Mouse (Mus musculus): Measurements from ENCODE around the gene Dph1. TPM values are rescaled to one million over a fixed set of nuclear protein-coding genes. Genes with fewer than 3 reads are reported as not detected.

Gene Dph1
- total and polyA plus RNA-seq, 3 experiments, result 4.7 to 61.5 (median 6.1) TPM

GRCm38 (mm10) chr11:75155985-75156384 lies 35.1 kb downstream of the Dph1 start:
- Histone ChIP-seq H3K36me3 (replicated peaks) (peaks cover 86% of the 10 kb centered on the region), H3K9me3 (replicated peaks) (no peaks in the 10 kb centered on the region), H3K4me3 (ENCODE audit: low read depth, low read length) (no peak overlapping the region), H3K4me1 (ENCODE audit: insufficient read depth, low read depth, low read length) (peaks cover 7% of the 10 kb centered on the region; the same call in 1 of the 2 replicates), H3K27me3 (ENCODE audit: insufficient read depth, low read length) (no peaks in the 10 kb centered on the region)
- DNase-seq (ENCODE audit: low spot score) (no peak), ATAC-seq (ENCODE audit: extremely low read depth, insufficient number of reproducible peaks, low FRiP score, poor library complexity, severe bottlenecking) (no peak)
- TF ChIP-seq TAL1 (conservative IDR thresholded peaks at IDR 0.05; ENCODE audit: low read depth, low read length) (no peak), GATA1 (IDR thresholded peaks at IDR 0.05; ENCODE audit: borderline replicate concordance, low read length) (no peak), CTCF (IDR thresholded peaks at IDR 0.05; ENCODE audit: low read depth, low read length) (no peak), GATA2 (IDR thresholded peaks at IDR 0.05; ENCODE audit: borderline replicate concordance, low read depth, low read length) (no peak), POLR2AphosphoS5 (IDR thresholded peaks at IDR 0.05; ENCODE audit: insufficient replicate concordance, low read depth, low read length) (no peak)

GRCm38 (mm10) chr11:75154053-75154585 lies 36.9 kb downstream of the Dph1 start:
- TF ChIP-seq TAL1 (conservative IDR thresholded peaks at IDR 0.05; ENCODE audit: low read depth, low read length) (no peak), CTCF (IDR thresholded peaks at IDR 0.05; ENCODE audit: low read depth, low read length) (no peak), GATA2 (IDR thresholded peaks at IDR 0.05; ENCODE audit: borderline replicate concordance, low read depth, low read length) (no peak), POLR2AphosphoS5 (IDR thresholded peaks at IDR 0.05; ENCODE audit: insufficient replicate concordance, low read depth, low read length) (no peak), GATA1 (IDR thresholded peaks at IDR 0.05; ENCODE audit: borderline replicate concordance, low read length) (no peak)
- no peak for DNase-seq (ENCODE audit: low spot score)
- H3K36me3 ChIP-seq (replicated peaks), result peaks cover 83% of the 10 kb centered on the region

GRCm38 (mm10) chr11:75152603-75153557 lies 38.2 kb downstream of the Dph1 start:
- Histone ChIP-seq H3K4me1 (ENCODE audit: insufficient read depth, low read depth, low read length) (peaks cover 7% of the 10 kb centered on the region; the same call in 1 of the 2 replicates), H3K9me3 (replicated peaks) (no peaks in the 10 kb centered on the region), H3K27me3 (ENCODE audit: insufficient read depth, low read length) (no peaks in the 10 kb centered on the region), H3K36me3 (replicated peaks) (peaks cover 83% of the 10 kb centered on the region), H3K4me3 (ENCODE audit: low read depth, low read length) (no peak overlapping the region)
- TF ChIP-seq GATA1 (IDR thresholded peaks at IDR 0.05; ENCODE audit: borderline replicate concordance, low read length) (no peak), TAL1 (conservative IDR thresholded peaks at IDR 0.05; ENCODE audit: low read depth, low read length) (no peak), CTCF (IDR thresholded peaks at IDR 0.05; ENCODE audit: low read depth, low read length) (no peak)
- DNase-seq (ENCODE audit: low spot score) (no peak), ATAC-seq (ENCODE audit: extremely low read depth, insufficient number of reproducible peaks, low FRiP score, poor library complexity, severe bottlenecking) (no peak)

More at GRCm38 (mm10) chr11:75154053-75154585, 36.9 kb downstream of the Dph1 start:
- H3K4me1 ChIP-seq (ENCODE audit: insufficient read depth, low read depth, low read length), result peaks cover 7% of the 10 kb centered on the region; the same call in 1 of the 2 replicates
- H3K4me3 ChIP-seq (ENCODE audit: low read depth, low read length), result no peak overlapping the region
- H3K27me3 ChIP-seq (ENCODE audit: insufficient read depth, low read length), result no peaks in the 10 kb centered on the region
- no peak for ATAC-seq (ENCODE audit: extremely low read depth, insufficient number of reproducible peaks, low FRiP score, poor library complexity, severe bottlenecking)
- H3K9me3 ChIP-seq (replicated peaks), result no peaks in the 10 kb centered on the region

GRCm38 (mm10) chr11:75150346-75150745 lies 40.7 kb downstream of the Dph1 start:
- H3K36me3 ChIP-seq (replicated peaks), result peaks cover 74% of the 10 kb centered on the region
- ATAC-seq (ENCODE audit: extremely low read depth, insufficient number of reproducible peaks, low FRiP score, poor library complexity, severe bottlenecking) (no peak), DNase-seq (ENCODE audit: low spot score) (no peak)
- no peak overlapping the region for H3K4me3 ChIP-seq (ENCODE audit: low read depth, low read length)
- H3K27me3 ChIP-seq (ENCODE audit: insufficient read depth, low read length), result no peaks in the 10 kb centered on the region
- H3K9me3 ChIP-seq (replicated peaks), result no peaks in the 10 kb centered on the region
- H3K4me1 ChIP-seq (ENCODE audit: insufficient read depth, low read depth, low read length), result peaks cover 7% of the 10 kb centered on the region; the same call in 1 of the 2 replicates
- TF ChIP-seq POLR2AphosphoS5 (IDR thresholded peaks at IDR 0.05; ENCODE audit: insufficient replicate concordance, low read depth, low read length) (no peak), GATA2 (IDR thresholded peaks at IDR 0.05; ENCODE audit: borderline replicate concordance, low read depth, low read length) (no peak), CTCF (IDR thresholded peaks at IDR 0.05; ENCODE audit: low read depth, low read length) (no peak), GATA1 (IDR thresholded peaks at IDR 0.05; ENCODE audit: borderline replicate concordance, low read length) (no peak), TAL1 (conservative IDR thresholded peaks at IDR 0.05; ENCODE audit: low read depth, low read length) (no peak)

- TF ChIP-seq POLR2AphosphoS5 (IDR thresholded peaks at IDR 0.05; ENCODE audit: insufficient replicate concordance, low read depth, low read length) (no peak), GATA2 (IDR thresholded peaks at IDR 0.05; ENCODE audit: borderline replicate concordance, low read depth, low read length) (no peak), CTCF (IDR thresholded peaks at IDR 0.05; ENCODE audit: low read depth, low read length) (no peak), TAL1 (conservative IDR thresholded peaks at IDR 0.05; ENCODE audit: low read depth, low read length) (no peak), GATA1 (IDR thresholded peaks at IDR 0.05; ENCODE audit: borderline replicate concordance, low read length) (no peak)
- Histone ChIP-seq H3K27me3 (ENCODE audit: insufficient read depth, low read length) (no peaks in the 10 kb centered on the region), H3K4me1 (ENCODE audit: insufficient read depth, low read depth, low read length) (peaks cover 2% of the 10 kb centered on the region; the same call in 1 of the 2 replicates), H3K36me3 (replicated peaks) (peaks cover 77% of the 10 kb centered on the region), H3K4me3 (ENCODE audit: low read depth, low read length) (no peak overlapping the region), H3K9me3 (replicated peaks) (no peaks in the 10 kb centered on the region)
- no peak for ATAC-seq (ENCODE audit: extremely low read depth, insufficient number of reproducible peaks, low FRiP score, poor library complexity, severe bottlenecking)
- no peak for DNase-seq (ENCODE audit: low spot score)
Observed at GRCm38 (mm10) chr11:75148332-75149035, 42.6 kb downstream of the Dph1 start.

GRCm38 (mm10) chr11:75147846-75148168 lies 43.2 kb downstream of the Dph1 start:
- Histone ChIP-seq H3K4me1 (ENCODE audit: insufficient read depth, low read depth, low read length) (peaks cover 2% of the 10 kb centered on the region; the same call in 1 of the 2 replicates), H3K36me3 (replicated peaks) (peaks cover 77% of the 10 kb centered on the region), H3K4me3 (ENCODE audit: low read depth, low read length) (no peak overlapping the region), H3K9me3 (replicated peaks) (no peaks in the 10 kb centered on the region), H3K27me3 (ENCODE audit: insufficient read depth, low read length) (no peaks in the 10 kb centered on the region)
- no peak for DNase-seq (ENCODE audit: low spot score)
- TF ChIP-seq GATA1 (IDR thresholded peaks at IDR 0.05; ENCODE audit: borderline replicate concordance, low read length) (no peak), POLR2AphosphoS5 (IDR thresholded peaks at IDR 0.05; ENCODE audit: insufficient replicate concordance, low read depth, low read length) (no peak), GATA2 (IDR thresholded peaks at IDR 0.05; ENCODE audit: borderline replicate concordance, low read depth, low read length) (no peak), TAL1 (conservative IDR thresholded peaks at IDR 0.05; ENCODE audit: low read depth, low read length) (no peak), CTCF (IDR thresholded peaks at IDR 0.05; ENCODE audit: low read depth, low read length) (no peak)
- no peak for ATAC-seq (ENCODE audit: extremely low read depth, insufficient number of reproducible peaks, low FRiP score, poor library complexity, severe bottlenecking)
